ENCODE assay signal across 9 mouse cellular contexts in the genomic region with DNA sequence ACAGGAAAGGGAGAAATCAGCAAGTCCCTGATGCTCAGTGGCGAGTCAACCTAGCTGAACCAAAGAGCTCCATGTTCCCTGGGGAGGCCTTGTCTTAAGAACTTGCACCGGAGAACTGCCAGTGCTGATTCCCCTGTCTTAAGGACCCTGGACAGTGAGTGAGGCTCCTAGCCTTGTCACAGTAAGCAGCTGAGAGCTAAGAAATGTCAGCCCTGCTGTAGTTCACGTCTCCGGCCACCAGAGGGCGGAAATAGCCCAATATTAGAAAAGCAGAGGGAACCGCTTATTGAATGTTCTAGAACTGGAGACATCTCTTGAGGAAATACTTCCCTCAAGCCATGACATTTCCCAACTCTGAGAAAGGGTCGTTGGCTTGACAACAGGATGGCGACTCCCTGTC. TPM values are rescaled to one million over a fixed set of nuclear protein-coding genes. Genes with fewer than 3 reads are reported as not detected.
DNase-seq lines count a peak whose midpoint lies in the region; TF ChIP-seq lines count a peak whose summit lies in the region.
"Had no signal": no experiment of that assay in that cellular context is flagged by ENCODE, and none has a peak within 500 bp of the region (broad histone marks: within the 10 kb centered on the region; RNA-seq: fewer than 3 reads in every experiment).

No protein-coding gene starts in this region.

- no peaks in the 10 kb centered on the region for H3K27me3 ChIP-seq in ES-Bruce4 (ENCODE audit: control insufficient read depth, insufficient read depth, low read length, poor library complexity, severe bottlenecking)
- H3K27me3 ChIP-seq in heart, embryonic 10.5 days (ENCODE audit: insufficient read depth, poor library complexity, severe bottlenecking): no peaks in the 10 kb centered on the region
- H3K27me3 ChIP-seq: lung, embryonic 15.5 days had no signal

- TF ChIP-seq CTCF in ES-Bruce4 (IDR thresholded peaks at IDR 0.05; ENCODE audit: low read depth, low read length): peak; percentile 63
- TF ChIP-seq CTCF in layer of hippocampus, adult 2 months (conservative IDR thresholded peaks at IDR 0.05): peak; percentile 96

- peak; percentile 78 for DNase-seq in adrenal gland, postnatal 14 days
- peak; percentile 64 for DNase-seq in embryo, embryonic 9.5 days (ENCODE audit: extremely low spot score)
- DNase-seq in heart, embryonic 10.5 days (ENCODE audit: low spot score): peak; percentile 80
- DNase-seq in layer of hippocampus, adult 2 months (ENCODE audit: low spot score in 2 of 2): peak; percentile 66 to 84
- peak; percentile 76 for DNase-seq in lung, postnatal 14 days
- DNase-seq in right cerebral cortex, postnatal 4 days: peak; percentile 82
- peak; percentile 53 for DNase-seq in yolk sac, embryonic 10.5 days (ENCODE audit: low spot score)

- H3K9ac ChIP-seq in ES-Bruce4 (ENCODE audit: low read depth, poor library complexity, severe bottlenecking): no peak overlapping the region
- H3K9ac ChIP-seq: lung, embryonic 15.5 days had no signal

- H3K27ac ChIP-seq in ES-Bruce4 (ENCODE audit: insufficient read depth, low read length): no peak overlapping the region
- H3K27ac ChIP-seq in heart, embryonic 10.5 days: no peak overlapping the region
- no peak overlapping the region for H3K27ac ChIP-seq in layer of hippocampus, adult 2 months
- H3K27ac ChIP-seq: lung, embryonic 15.5 days had no signal

- H3K36me3 ChIP-seq in ES-Bruce4 (ENCODE audit: control insufficient read depth, insufficient read depth, low read length, poor library complexity, severe bottlenecking): no peaks in the 10 kb centered on the region
- no peaks in the 10 kb centered on the region for H3K36me3 ChIP-seq in heart, embryonic 10.5 days
- H3K36me3 ChIP-seq: lung, embryonic 15.5 days had no signal

- H3K4me3 ChIP-seq in ES-Bruce4 (ENCODE audit: low read depth, low read length): no peak overlapping the region
- no peak overlapping the region for H3K4me3 ChIP-seq in heart, embryonic 10.5 days
- H3K4me3 ChIP-seq in layer of hippocampus, adult 2 months: no peak overlapping the region
- H3K4me3 ChIP-seq: lung, embryonic 15.5 days had no signal

- TF ChIP-seq EP300 in ES-Bruce4 (IDR thresholded peaks at IDR 0.05; ENCODE audit: insufficient read depth, low read depth, low read length): no peak

- H3K9me3 ChIP-seq in ES-Bruce4 (replicated peaks; ENCODE audit: control insufficient read depth, insufficient read depth, low read length, poor library complexity, severe bottlenecking): no peaks in the 10 kb centered on the region; the same call in 1 of the 2 replicates
- no peaks in the 10 kb centered on the region for H3K9me3 ChIP-seq in heart, embryonic 10.5 days
- H3K9me3 ChIP-seq: lung, embryonic 15.5 days had no signal

- no peak for TF ChIP-seq POLR2A in ES-Bruce4 (IDR thresholded peaks at IDR 0.05; ENCODE audit: insufficient read depth, low read length)

- WGBS in heart, embryonic 10.5 days: 21% methylated on average over 8 of the region's 8 CpGs

- no peaks in the 10 kb centered on the region for H3K4me1 ChIP-seq in ES-Bruce4 (ENCODE audit: control insufficient read depth, insufficient read depth, low read length)
- peaks cover 13% of the 10 kb centered on the region; the same call in 1 of the 2 replicates for H3K4me1 ChIP-seq in heart, embryonic 10.5 days
- H3K4me1 ChIP-seq: lung, embryonic 15.5 days had no signal

RNA-seq across cellular contexts. Expression of gene Cd1d1, which starts 34.1 kb away (rescaled TPM):
- polyA plus RNA-seq in ES-Bruce4 (2011; ENCODE audit: insufficient read depth, insufficient read length, low read depth, missing spikeins): 1.9 and 2.8 TPM in 2 replicates
- 112 and 145 TPM in 2 replicates for total RNA-seq in adrenal gland, postnatal 14 days (2021)
- 24.7 and 29.7 TPM in 2 replicates for polyA plus RNA-seq in heart, embryonic 10.5 days (2016; fragmentation: Nextera tagmentation; extraction: Ambion mirVana)
- total RNA-seq in layer of hippocampus, adult 2 months (2021): 1 to 10 TPM; 1.4 to 2.0 TPM

Comparison
In these comparisons a context has a peak if more than half of its experiments do, and no peak if none do; other contexts are left out.
1. RNA of gene Cd1d1, which starts 34.1 kb away (total RNA-seq): 112 to 145 TPM in adrenal gland, postnatal 14 days; 1.4 to 2.0 TPM in layer of hippocampus, adult 2 months; every median in the first group is over 10 times any median in the second.
2. Peak in every context shown above with its lines, with median percentiles within 50 percentile points of each other: DNase-seq.